Mouse (Mus musculus): ENCODE measurements around the gene Impdh2. TPM values are rescaled to one million over a fixed set of nuclear protein-coding genes. Genes with fewer than 3 reads are reported as not detected.
"Not testable (repeated sequence)": the region's sequence is repeated elsewhere in the genome, so short reads cannot be mapped to it uniquely, and the experiment has no call there.

Gene Impdh2
- polyA plus RNA-seq, 1 experiment from 2014 or later = 147 TPM

DNA sequence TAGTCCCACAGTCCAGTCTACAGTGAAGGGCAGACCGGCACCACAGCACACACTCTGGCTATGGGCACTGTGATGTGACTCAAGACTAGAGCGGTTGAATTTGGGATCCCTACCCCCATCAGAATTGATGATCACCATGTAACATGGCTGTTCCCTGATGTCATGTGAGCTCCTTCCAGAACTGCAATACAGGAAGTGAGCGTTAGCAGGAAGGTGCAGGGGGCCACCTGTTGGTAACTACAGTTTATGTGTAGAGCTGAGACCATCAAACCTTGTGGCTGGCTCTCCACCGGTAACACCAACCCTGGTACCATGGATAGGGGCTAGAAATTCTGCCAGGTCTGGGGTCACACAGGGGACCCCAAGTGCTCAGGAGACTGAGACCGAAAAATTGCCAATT lies 29.1 kb downstream of the Impdh2 start:
- H3K9ac ChIP-seq (ENCODE audit: low read length) = no peak overlapping the region
- H3K4me2 ChIP-seq (ENCODE audit: low read depth, low read length) = no peak overlapping the region
- peaks cover 15% of the 10 kb centered on the region for H3K4me1 ChIP-seq (ENCODE audit: control insufficient read depth, insufficient read depth, low read length)
- H3K27ac ChIP-seq (ENCODE audit: low read length) = no peak overlapping the region
- ATAC-seq (ENCODE audit: insufficient read depth, low FRiP score) = no peak
- no peaks in the 10 kb centered on the region for H3K27me3 ChIP-seq (ENCODE audit: control insufficient read depth, insufficient read depth, low read length)
- WGBS = 56% methylated on average over 5 of the region's 5 CpGs
- no peaks in the 10 kb centered on the region for H3K9me3 ChIP-seq (replicated peaks; ENCODE audit: control insufficient read depth, low read length)
- H3K4me3 ChIP-seq (replicated peaks; ENCODE audit: low read length) = no peak overlapping the region
- no peaks in the 10 kb centered on the region for H3K36me3 ChIP-seq (ENCODE audit: control insufficient read depth, insufficient read depth, low read length)

GRCm38 (mm10) chr9:108591462-108591861 lies 31.4 kb downstream of the Impdh2 start:
- H3K9ac ChIP-seq (ENCODE audit: low read length) = no peak overlapping the region
- H3K27me3 ChIP-seq (ENCODE audit: control insufficient read depth, insufficient read depth, low read length) = no peaks in the 10 kb centered on the region
- no peak for ATAC-seq (ENCODE audit: insufficient read depth, low FRiP score)
- no peak overlapping the region for H3K4me2 ChIP-seq (ENCODE audit: low read depth, low read length)
- no peaks in the 10 kb centered on the region for H3K36me3 ChIP-seq (ENCODE audit: control insufficient read depth, insufficient read depth, low read length)
- no peak overlapping the region for H3K27ac ChIP-seq (ENCODE audit: low read length)
- H3K4me3 ChIP-seq (replicated peaks; ENCODE audit: low read length) = no peak overlapping the region
- no peaks in the 10 kb centered on the region for H3K9me3 ChIP-seq (replicated peaks; ENCODE audit: control insufficient read depth, low read length)
- whole genome bisulfite sequencing = 76% methylated on average over 4 of the region's 4 CpGs
- H3K4me1 ChIP-seq (ENCODE audit: control insufficient read depth, insufficient read depth, low read length) = peaks cover 15% of the 10 kb centered on the region

GRCm38 (mm10) chr9:108594354-108594753 lies 34.3 kb downstream of the Impdh2 start:
- H3K27ac ChIP-seq (ENCODE audit: low read length) = no peak overlapping the region
- H3K4me1 ChIP-seq (ENCODE audit: control insufficient read depth, insufficient read depth, low read length) = peaks cover 8% of the 10 kb centered on the region; the same call in 1 of the 2 replicates
- H3K4me3 ChIP-seq (replicated peaks; ENCODE audit: low read length) = no peak overlapping the region
- no peaks in the 10 kb centered on the region for H3K36me3 ChIP-seq (ENCODE audit: control insufficient read depth, insufficient read depth, low read length)
- H3K9me3 ChIP-seq (replicated peaks; ENCODE audit: control insufficient read depth, low read length) = no peaks in the 10 kb centered on the region
- no peaks in the 10 kb centered on the region for H3K27me3 ChIP-seq (ENCODE audit: control insufficient read depth, insufficient read depth, low read length)
- H3K4me2 ChIP-seq (ENCODE audit: low read depth, low read length) = no peak overlapping the region
- no peak for ATAC-seq (ENCODE audit: insufficient read depth, low FRiP score)
- 73% methylated on average over 3 of the region's 3 CpGs for WGBS
- no peak overlapping the region for H3K9ac ChIP-seq (ENCODE audit: low read length)

DNA sequence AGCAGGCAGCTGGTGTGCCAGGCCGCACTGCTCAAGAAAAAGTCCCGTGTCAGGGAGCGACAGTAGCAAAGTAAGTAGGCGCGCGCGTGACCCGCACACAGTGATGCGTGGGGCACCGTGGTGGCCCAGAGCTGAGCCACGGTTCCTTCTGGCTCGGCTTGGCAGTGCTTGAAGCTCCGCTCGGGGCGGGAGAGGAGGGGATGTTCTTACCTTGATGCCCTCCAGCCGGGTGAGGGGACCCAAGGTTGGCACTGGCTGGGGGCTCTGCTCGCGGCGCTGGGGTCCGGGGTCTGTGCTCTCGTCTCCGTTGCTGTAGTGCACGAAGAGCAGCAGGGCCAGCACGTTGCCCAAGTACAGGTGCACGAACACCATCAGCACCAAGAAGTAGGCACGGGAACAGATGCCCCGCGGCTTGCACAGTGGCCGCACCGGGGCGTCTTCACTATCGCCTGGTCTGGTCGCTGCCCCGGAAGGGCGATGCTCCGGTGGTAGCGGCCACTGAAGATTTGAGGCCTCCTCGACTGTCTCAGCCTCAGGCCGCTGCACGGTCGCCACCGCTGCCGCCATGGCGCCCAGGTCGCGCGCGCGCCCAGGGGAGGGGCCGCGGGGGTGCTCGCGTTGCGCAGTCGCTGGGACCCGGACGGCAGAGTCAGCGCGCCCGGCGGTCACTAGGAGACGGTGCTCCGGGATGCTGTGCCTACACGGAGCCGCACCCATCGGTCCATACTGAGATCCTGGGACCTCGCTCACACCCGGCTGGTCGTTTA lies 37.1 kb downstream of the Impdh2 start, which contains the start of gene P4htm:
Gene P4htm, minus strand, starts transcription at position 670 of the 767 bp plus-strand sequence.
- H3K9me3 ChIP-seq (replicated peaks; ENCODE audit: control insufficient read depth, low read length) = no peaks in the 10 kb centered on the region

GRCm38 (mm10) chr9:108599021-108599566 lies 39.0 kb downstream of the Impdh2 start:
- Histone ChIP-seq H3K4me2 (ENCODE audit: low read depth, low read length) (no peak overlapping the region), H3K9me3 (replicated peaks; ENCODE audit: control insufficient read depth, low read length) (no peaks in the 10 kb centered on the region), H3K27ac (ENCODE audit: low read length) (no peak overlapping the region), H3K4me3 (replicated peaks; ENCODE audit: low read length) (no peak overlapping the region), H3K36me3 (ENCODE audit: control insufficient read depth, insufficient read depth, low read length) (0 out of 2 replicates have a peak, but pooled peaks cover 9% of the 10 kb centered on the region), H3K27me3 (ENCODE audit: control insufficient read depth, insufficient read depth, low read length) (no peaks in the 10 kb centered on the region), H3K4me1 (ENCODE audit: control insufficient read depth, insufficient read depth, low read length) (peaks cover 8% of the 10 kb centered on the region; the same call in 1 of the 2 replicates), H3K9ac (ENCODE audit: low read length) (no peak overlapping the region)
- 75% methylated on average over 4 of the region's 4 CpGs for WGBS
- ATAC-seq (ENCODE audit: insufficient read depth, low FRiP score) = no peak

More for the DNA sequence above, 37.1 kb downstream of the Impdh2 start, which contains the start of gene P4htm:
- Histone ChIP-seq H3K36me3 (ENCODE audit: control insufficient read depth, insufficient read depth, low read length) (no peaks in the 10 kb centered on the region), H3K27ac (ENCODE audit: low read length) (no peak within 1 kb of the TSS), H3K27me3 (ENCODE audit: control insufficient read depth, insufficient read depth, low read length) (no peaks in the 10 kb centered on the region), H3K4me1 (ENCODE audit: control insufficient read depth, insufficient read depth, low read length) (peaks cover 8% of the 10 kb centered on the region; the same call in 1 of the 2 replicates), H3K9ac (ENCODE audit: low read length) (peak within 1 kb of the TSS; percentile 76), H3K4me3 (replicated peaks; ENCODE audit: low read length) (peak within 1 kb of the TSS; percentile 78), H3K4me2 (ENCODE audit: low read depth, low read length) (peak within 1 kb of the TSS; percentile 96)
- ATAC-seq (ENCODE audit: insufficient read depth, low FRiP score) = peak; percentile 81
- 3% methylated on average over 64 of the region's 69 CpGs for WGBS

- peaks cover 8% of the 10 kb centered on the region; the same call in 1 of the 2 replicates for H3K4me1 ChIP-seq (ENCODE audit: control insufficient read depth, insufficient read depth, low read length)
- H3K36me3 ChIP-seq (ENCODE audit: control insufficient read depth, insufficient read depth, low read length) = 0 out of 2 replicates have a peak, but pooled peaks cover 13% of the 10 kb centered on the region
- H3K4me2 ChIP-seq (ENCODE audit: low read depth, low read length) = no peak overlapping the region
- no peak; the same call in 1 of the 2 replicates for ATAC-seq (ENCODE audit: insufficient read depth, low FRiP score)
- no peak overlapping the region for H3K9ac ChIP-seq (ENCODE audit: low read length)
- H3K27ac ChIP-seq (ENCODE audit: low read length) = no peak overlapping the region
- no peak overlapping the region for H3K4me3 ChIP-seq (replicated peaks; ENCODE audit: low read length)
- WGBS = 40% methylated on average over 2 of the region's 2 CpGs
- H3K27me3 ChIP-seq (ENCODE audit: control insufficient read depth, insufficient read depth, low read length) = no peaks in the 10 kb centered on the region
- H3K9me3 ChIP-seq (replicated peaks; ENCODE audit: control insufficient read depth, low read length) = no peaks in the 10 kb centered on the region
Measured at GRCm38 (mm10) chr9:108600011-108600410, 39.9 kb downstream of the Impdh2 start.

DNA sequence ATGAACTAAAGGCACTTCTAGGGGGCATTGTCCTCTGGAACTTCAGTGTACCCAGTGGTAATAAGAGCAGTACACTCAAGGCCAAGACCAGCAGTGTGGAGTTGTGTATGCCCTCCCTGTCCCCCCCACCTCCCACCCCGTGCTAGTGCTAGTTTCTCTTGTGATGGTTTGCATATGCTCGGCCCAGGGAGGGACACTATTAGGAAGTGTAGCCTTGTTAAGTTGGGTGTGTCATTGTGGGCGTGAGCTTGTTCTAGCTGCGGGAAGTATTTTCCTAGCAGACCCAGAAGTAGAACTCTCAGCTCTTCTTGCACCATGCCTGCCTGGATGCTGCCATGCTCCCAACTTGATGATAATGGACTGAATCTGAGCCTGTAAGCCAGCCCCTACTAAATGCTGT lies 41.9 kb downstream of the Impdh2 start:
- H3K4me2 ChIP-seq (ENCODE audit: low read depth, low read length) = no peak overlapping the region
- H3K4me3 ChIP-seq (replicated peaks; ENCODE audit: low read length) = no peak overlapping the region
- H3K27me3 ChIP-seq (ENCODE audit: control insufficient read depth, insufficient read depth, low read length) = no peaks in the 10 kb centered on the region
- no peak for ATAC-seq (ENCODE audit: insufficient read depth, low FRiP score)
- no peak overlapping the region for H3K9ac ChIP-seq (ENCODE audit: low read length)
- peaks cover 4% of the 10 kb centered on the region; the same call in 1 of the 2 replicates for H3K4me1 ChIP-seq (ENCODE audit: control insufficient read depth, insufficient read depth, low read length)
- no peaks in the 10 kb centered on the region for H3K9me3 ChIP-seq (replicated peaks; ENCODE audit: control insufficient read depth, low read length)
- no peak overlapping the region for H3K27ac ChIP-seq (ENCODE audit: low read length)
- 73% methylated on average over 4 of the region's 4 CpGs for WGBS
- H3K36me3 ChIP-seq (ENCODE audit: control insufficient read depth, insufficient read depth, low read length) = peaks cover 18% of the 10 kb centered on the region; the same call in 1 of the 2 replicates

DNA sequence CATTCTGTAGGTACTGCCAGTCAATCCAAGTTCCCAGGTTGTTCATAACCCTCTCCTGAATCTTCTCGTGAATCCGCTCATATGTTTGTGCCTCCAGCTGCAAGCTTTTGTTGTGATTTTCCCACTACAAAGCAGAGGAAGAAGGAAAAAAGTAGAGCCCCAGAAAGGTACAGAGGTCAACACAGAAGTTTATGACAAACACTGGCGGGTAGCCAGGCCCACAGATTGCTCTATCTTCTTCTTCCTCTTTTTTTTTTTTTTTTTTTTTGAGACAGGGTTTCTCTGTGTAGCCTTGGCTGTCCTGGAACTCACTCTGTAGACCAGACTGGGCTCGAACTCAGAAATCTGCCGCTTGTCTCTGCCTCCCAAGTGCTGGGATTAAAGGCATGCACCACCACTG lies 47.8 kb downstream of the Impdh2 start:
- H3K27ac ChIP-seq (ENCODE audit: low read length); ATAC-seq (ENCODE audit: insufficient read depth, low FRiP score); H3K9ac ChIP-seq (ENCODE audit: low read length); H3K4me3 ChIP-seq (replicated peaks; ENCODE audit: low read length); H3K27me3 ChIP-seq (ENCODE audit: control insufficient read depth, insufficient read depth, low read length); H3K4me2 ChIP-seq (ENCODE audit: low read depth, low read length); H3K4me1 ChIP-seq (ENCODE audit: control insufficient read depth, insufficient read depth, low read length); H3K9me3 ChIP-seq (replicated peaks; ENCODE audit: control insufficient read depth, low read length): not testable (repeated sequence)
- H3K36me3 ChIP-seq (ENCODE audit: control insufficient read depth, insufficient read depth, low read length) = peaks cover 44% of the 10 kb centered on the region; the same call in 1 of the 2 replicates
- WGBS = 88% methylated on average over 5 of the region's 5 CpGs

DNA sequence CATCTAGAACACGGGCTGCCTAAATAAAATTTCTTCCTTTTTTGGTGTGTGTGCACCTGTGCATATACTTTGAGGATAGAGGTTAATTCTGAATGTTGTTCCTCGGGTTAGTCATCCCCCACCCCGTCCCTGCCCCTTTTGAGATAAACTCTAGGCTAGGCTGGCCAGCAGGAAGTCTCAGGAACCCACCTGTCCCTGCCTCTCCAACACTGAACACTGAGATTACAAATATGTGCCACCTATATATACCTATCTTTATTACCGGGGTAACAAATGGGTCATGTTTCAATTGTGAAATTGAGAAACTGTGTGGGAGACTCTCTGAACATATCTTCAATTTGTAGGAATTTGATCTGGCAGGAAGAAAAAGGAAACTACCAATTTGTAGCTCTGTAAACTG lies 48.8 kb downstream of the Impdh2 start:
- H3K27me3 ChIP-seq (ENCODE audit: control insufficient read depth, insufficient read depth, low read length) = no peaks in the 10 kb centered on the region
- no peak overlapping the region for H3K9ac ChIP-seq (ENCODE audit: low read length)
- no peaks in the 10 kb centered on the region for H3K4me1 ChIP-seq (ENCODE audit: control insufficient read depth, insufficient read depth, low read length)
- no peak for ATAC-seq (ENCODE audit: insufficient read depth, low FRiP score)
- peaks cover 38% of the 10 kb centered on the region; the same call in 1 of the 2 replicates for H3K36me3 ChIP-seq (ENCODE audit: control insufficient read depth, insufficient read depth, low read length)
- no peaks in the 10 kb centered on the region for H3K9me3 ChIP-seq (replicated peaks; ENCODE audit: control insufficient read depth, low read length)
- no peak overlapping the region for H3K4me3 ChIP-seq (replicated peaks; ENCODE audit: low read length)
- no peak overlapping the region for H3K27ac ChIP-seq (ENCODE audit: low read length)
- WGBS = 77% methylated on average over 4 of the region's 4 CpGs
- H3K4me2 ChIP-seq (ENCODE audit: low read depth, low read length) = no peak overlapping the region
